Mouse (Mus musculus) urinary bladder, postnatal 14 days (tissue): ENCODE data around the gene Actr3.

Experiments used
- DNase-seq: peaks from one replicate; pipeline ENCODE4 v3.0.0; 2021; ENCODE audit warnings: low spot score

The Actr3 gene

DNA sequence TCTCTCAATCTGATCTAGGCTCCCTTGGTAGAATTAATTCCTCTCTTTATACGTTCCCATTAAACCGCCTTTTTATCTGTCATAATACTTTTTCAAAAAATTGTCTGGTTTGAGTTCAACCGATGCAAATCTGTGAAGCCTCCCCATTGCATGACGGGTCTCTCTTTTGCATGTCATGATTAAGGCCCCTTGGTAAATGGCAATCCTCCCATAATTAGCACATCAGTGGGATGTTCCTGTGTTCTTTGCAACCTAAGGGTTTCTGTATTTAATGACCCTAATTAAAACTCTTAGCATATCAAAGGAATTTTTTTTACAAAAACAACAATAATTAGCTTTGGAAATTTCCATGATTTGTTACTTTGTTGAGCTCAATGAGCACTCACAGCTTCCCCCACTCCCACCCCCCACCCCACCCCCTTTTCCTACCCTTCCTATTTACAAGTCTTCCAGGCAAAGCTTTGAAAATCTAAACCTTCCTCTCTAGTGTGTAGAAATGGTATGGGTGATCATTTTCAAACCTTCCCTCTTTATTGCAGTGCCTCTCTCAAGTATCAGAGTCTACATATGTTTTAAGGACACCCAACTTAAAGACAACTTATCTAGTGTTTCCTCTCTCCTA lies 84.0 kb downstream of the Actr3 start:
- no peak for DNase-seq

- DNase-seq = no peak
Measured at GRCm38 (mm10) chr1:125350843-125351242, 84.7 kb downstream of the Actr3 start.

DNA sequence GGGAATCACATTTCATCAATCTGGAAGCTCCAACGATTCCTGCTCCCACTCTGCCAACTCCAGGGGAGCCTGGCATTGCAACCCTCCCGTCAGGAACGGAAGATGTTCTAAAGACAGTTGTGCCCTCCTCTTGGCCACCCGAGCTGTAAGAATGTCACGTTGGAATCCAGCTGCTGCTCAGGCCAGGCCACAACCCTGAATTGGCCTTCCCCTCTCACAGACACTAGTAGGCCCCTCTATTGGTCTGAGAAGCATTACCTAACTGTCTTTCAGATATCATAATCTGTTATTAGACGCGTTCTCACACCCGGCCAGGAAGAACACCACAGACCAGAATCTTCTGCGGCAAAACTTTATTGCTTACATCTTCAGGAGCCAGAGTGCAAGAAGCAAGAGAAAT lies 89.7 kb downstream of the Actr3 start:
- no peak for DNase-seq

GRCm38 (mm10) chr1:125345448-125345847 lies 90.1 kb downstream of the Actr3 start:
- no peak for DNase-seq

DNA sequence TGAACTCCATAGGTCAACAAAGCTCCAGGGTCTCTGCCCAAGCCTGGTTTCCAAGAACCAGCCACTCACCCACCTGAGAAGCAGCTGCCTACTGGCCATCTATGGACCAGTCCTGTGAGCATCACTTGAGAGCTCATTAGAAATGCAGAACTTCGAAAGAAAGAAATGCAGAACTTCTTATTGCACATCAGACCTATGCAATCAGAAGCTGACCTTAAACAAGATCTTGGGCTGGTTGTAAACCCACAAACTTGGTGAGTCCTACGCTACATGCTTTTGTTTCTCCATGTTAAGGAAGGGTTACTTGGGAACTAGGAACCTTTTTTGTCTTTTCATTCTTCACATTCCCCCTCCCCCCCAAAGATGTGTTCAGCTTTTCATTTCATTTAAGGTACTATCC lies 92.4 kb downstream of the Actr3 start:
- no peak for DNase-seq
